Mouse (Mus musculus): ENCODE results near the gene Map1a.
A peak's percentile ranks its signal among the peaks of the same experiment; 100 is the strongest.

Gene Map1a

GRCm38 (mm10) chr2:121288901-121289729, at the start of gene Map1a:
Gene Map1a (plus strand): TSS chr2:121289600.
- DNase-seq = peak; percentile 86

DNA sequence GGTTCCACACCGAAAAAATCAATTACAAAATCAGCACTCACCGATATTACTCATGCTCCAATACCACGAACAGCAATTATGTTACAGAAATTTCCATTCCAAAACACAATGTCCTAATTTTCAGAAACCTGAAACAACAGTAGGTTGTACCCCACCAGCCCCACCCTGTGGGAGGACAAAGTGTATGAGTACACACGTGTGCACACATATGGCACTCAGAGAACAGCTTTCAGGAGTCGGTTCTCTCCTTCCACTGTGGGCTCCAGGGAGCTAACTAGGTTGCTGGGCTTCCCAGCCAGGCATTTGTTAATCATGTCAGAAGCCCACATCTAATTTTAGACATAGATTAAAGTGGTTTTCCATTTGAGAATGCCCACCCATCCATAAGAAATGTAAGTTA, 45.3 kb upstream of the Map1a start:
- no peak for DNase-seq

DNA sequence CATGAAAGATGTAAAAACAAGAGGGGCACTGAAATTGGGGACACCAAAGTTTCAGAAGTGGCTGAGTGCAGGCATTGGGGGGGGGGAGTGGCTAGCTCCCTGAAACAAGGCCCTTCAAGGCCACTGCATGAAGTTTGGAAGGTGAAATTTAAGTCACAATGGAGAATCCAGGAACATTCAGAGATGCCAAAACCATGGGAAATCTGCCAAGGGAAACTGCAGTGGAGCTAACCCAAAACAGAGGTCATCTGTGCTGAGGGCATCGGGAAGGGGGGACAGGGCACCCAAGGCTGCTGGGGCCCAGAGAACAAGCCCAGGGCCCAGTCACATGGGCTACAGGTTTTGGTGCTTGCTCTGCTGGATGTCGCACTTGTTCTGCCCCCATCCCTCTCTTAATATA, 39.6 kb upstream of the Map1a start:
- DNase-seq = no peak

DNA sequence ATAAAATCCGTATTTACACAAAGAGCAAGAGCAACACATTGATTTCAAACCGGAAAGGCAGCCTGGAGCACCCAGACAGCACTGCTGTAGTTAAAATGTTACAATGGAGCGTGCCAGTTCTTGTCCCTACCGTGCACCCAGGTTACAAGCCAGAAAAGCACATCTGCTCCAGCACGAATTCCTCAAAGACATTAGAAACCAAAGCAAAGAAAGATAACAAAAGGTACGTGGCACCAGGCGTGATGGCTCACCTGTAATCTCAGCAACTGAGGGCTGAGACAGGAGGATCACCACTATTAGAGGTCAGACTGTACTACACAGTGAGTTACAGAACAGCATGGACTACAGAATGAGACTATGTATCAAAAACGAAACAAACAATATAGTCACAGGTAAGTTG, 21.0 kb upstream of the Map1a start:
- DNase-seq = no peak

GRCm38 (mm10) chr2:121270521-121271235, 18.7 kb upstream of the Map1a start:
- no peak for DNase-seq

- DNase-seq = peak; percentile 98
Observed at GRCm38 (mm10) chr2:121271236-121271927, 18.0 kb upstream of the Map1a start, which contains the start of gene Trp53bp1. Gene Trp53bp1 (minus strand): TSS chr2:121271407.

GRCm38 (mm10) chr2:121271928-121272516, 17.4 kb upstream of the Map1a start:
- DNase-seq = no peak

GRCm38 (mm10) chr2:121287850-121288249, 1.6 kb upstream of the Map1a start:
- DNase-seq = no peak

DNA sequence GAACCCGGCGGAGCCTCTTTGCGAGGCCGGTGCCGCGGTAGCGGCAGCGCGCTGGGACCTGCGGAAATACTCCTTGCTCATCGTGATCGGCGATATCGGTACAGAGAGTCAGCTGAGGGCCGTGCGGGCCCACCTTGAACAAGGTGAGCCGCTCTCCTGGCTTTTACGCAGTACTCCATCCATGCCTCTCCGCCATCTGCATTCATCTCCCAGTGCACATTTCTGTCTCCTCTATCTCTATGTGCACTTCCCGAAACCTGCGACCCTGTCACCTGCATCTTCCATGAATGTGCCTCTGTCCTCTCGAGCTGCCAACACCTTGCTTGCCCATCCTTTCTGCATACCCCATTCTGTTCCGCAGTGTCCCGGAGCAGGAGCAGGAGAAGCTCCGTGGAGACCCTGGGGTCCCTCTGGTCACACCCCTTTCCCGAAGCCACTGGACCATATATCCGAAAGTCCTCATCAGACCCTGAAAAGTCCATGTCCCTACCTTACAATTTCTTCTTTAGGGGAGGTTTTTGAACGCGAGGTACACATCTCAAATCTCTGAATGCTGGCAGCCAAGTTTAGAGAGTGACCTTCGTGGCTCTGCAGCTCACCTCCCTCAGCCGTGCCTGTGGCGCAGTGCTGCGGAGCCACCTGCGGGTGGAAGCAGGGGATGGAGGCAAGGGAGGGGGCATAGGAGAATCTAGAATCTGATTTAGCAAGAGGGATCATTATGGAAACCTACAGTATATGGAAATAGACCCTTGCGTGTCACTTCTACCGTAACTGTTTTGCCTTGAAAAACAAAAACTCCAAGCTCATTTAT, 535 bp downstream of the Map1a start:
- no peak for DNase-seq

GRCm38 (mm10) chr2:121292316-121293013, 3.1 kb downstream of the Map1a start:
- DNase-seq = no peak

DNA sequence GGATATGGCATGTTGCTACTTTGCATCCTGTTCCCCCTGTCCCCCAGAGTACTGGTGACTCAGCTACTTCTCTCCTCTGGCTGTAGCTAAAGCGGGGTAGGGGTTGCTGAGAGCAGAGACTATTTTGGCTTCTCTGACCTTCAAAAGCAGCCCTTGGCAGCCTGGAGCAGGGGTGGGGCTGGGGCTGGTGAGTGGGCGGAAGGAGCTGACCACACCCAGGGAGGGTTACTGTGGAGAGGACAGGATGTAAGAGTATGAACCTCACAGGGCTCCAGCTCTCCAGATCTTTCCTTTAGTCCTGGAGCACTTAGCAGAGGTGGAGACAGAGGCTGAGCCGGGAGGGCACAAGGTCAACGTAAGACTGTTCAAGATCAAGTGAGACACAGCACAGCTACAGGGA, 4.8 kb downstream of the Map1a start:
- DNase-seq = no peak

- no peak for DNase-seq
Observed at GRCm38 (mm10) chr2:121294753-121295607, 5.6 kb downstream of the Map1a start.

DNA sequence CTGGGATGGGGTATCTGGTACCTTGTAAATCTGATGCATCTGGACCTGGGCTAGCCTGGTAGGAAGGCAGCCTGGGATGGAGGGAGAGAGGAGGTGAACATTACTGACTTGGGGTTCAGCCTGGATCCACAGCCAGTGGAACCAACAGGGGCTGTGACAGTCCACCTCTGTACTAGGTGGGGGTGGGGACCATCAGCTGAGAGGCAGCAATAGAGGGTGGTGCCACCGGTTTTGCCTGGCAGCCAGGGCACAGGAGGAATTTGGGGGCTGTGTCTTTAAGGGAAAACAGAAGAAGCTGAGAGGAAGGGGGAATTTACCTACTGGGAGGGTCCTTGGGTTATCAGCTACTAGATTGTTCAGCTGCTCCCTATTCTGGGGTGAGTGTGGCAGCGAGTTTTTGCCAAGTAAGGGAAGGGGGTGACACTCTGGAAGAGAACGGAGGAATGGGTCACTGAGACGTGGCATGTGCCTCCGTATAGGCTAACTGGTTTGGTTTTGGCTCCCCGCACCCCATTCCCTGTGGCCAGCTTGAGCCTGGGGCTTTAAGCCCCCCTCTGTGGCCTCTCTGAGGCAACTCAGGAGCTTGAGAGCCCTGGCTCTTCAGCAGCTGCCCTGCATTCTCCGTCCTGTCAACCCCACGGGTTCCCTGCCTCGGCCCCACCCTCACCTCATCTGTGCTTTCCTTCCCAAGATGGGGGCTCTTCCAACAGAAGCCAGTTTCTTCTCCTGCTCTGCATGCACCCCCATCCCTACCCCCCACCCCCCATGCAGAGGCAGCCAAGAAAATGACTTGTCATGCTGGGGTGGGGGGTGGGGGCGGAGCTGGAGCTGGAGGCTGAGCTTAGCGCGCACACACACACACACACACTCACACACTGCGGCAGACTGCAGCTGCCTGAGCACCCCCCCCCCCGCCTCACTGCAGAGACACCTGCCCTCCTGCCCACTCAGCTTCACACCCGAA, 6.5 kb downstream of the Map1a start:
- DNase-seq = no peak

DNA sequence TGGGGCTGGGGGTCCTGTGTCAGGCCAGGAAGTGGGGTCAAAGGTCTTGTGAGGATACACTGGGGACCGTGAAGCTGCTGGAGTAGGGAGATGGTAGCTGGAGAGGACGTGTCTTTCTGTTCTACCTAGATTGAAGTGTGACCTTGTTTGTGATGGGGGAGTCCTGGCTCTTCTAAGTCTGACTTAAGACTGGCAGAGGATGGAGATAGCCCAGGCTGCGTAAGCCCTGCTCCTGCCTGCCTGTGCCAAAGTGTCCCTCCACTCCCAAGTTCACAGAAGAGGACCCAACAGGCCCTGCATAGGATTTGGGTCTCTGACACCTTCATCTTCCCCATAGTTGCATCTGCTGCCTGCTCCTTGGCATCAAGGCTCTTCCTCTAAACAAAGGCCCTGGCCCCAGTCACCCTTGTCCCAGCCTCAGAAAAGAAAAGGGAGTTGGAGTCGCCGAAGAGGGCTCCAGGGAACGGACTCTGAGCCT, 7.4 kb downstream of the Map1a start:
- DNase-seq = no peak

DNA sequence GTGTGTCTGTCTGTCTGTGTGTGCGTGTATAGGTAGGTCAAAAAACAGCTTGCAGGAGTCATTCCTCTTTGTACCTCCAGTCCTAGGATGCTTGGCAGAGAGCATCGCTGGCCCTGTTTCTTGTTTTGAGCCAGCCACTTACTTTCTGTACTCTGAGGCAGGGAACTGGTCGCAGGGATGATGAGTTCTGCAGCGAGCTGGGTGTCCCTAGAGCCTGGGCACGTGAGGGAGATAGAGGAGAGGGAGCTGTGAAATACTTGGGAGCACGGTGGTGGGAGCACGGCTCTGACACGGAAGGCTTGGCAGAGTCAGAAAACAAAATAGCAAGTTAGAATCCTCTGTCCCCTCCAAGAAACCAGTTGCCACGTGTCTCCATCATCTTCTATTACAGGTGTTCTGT, 8.3 kb downstream of the Map1a start:
- no peak for DNase-seq

GRCm38 (mm10) chr2:121298131-121298530, 8.7 kb downstream of the Map1a start:
- no peak for DNase-seq

- DNase-seq = no peak
Observed at GRCm38 (mm10) chr2:121299471-121299870, 10.1 kb downstream of the Map1a start.

- no peak for DNase-seq
Observed at GRCm38 (mm10) chr2:121300036-121300435, 10.6 kb downstream of the Map1a start.

GRCm38 (mm10) chr2:121308997-121309416, 19.6 kb downstream of the Map1a start:
- DNase-seq = peak; percentile 19
